Mouse (Mus musculus) midbrain, embryonic 14.5 days (tissue): Measurements from ENCODE around the gene Cdk5rap3. TPM values are rescaled to one million over a fixed set of nuclear protein-coding genes. Genes with fewer than 3 reads are reported as not detected.

Experiments used
- ATAC-seq: fragments of 200-750 bp; cut with Nextera tagmentation; 2 replicates; pipeline ENCODE4 v1.8.0; 2017; ENCODE audit warnings: moderate number of reproducible peaks, moderate library complexity; ENCODE audit not compliant: low FRiP score, low TSS enrichment
- DNase-seq: peaks from one replicate; pipeline ENCODE4 v3.0.0-alpha.2; 2015
- H3K27ac ChIP-seq: fragments of 300-500 bp; sonication (generic); replicated peaks from 2 replicates; pipeline ENCODE4 v1.5.1; 2014; ENCODE audit warnings: mild to moderate bottlenecking, low read depth, low read length, moderate library complexity
- H3K27me3 ChIP-seq: fragments of 300-500 bp; sonication (generic); 2 replicates; pipeline ENCODE4 v1.6.1; 2014; ENCODE audit warnings: low read length, control low read depth, mixed read lengths; ENCODE audit not compliant: control insufficient read depth, insufficient read depth
- H3K36me3 ChIP-seq: fragments of 300-500 bp; sonication (generic); 2 replicates; pipeline ENCODE4 v1.6.1; 2014; ENCODE audit warnings: low read length, control low read depth; ENCODE audit not compliant: control insufficient read depth, insufficient read depth
- H3K4me1 ChIP-seq: fragments of 300-500 bp; sonication (generic); 2 replicates; pipeline ENCODE4 v1.6.1; 2014; ENCODE audit warnings: mild to moderate bottlenecking, antibody characterized with exemption, low read length, control low read depth; ENCODE audit not compliant: control insufficient read depth, insufficient read depth
- H3K4me2 ChIP-seq: fragments of 300-500 bp; sonication (generic); 2 replicates; pipeline ENCODE4 v1.6.1; 2014; ENCODE audit warnings: mild to moderate bottlenecking, low read length, moderate library complexity
- H3K4me3 ChIP-seq: fragments of 300-500 bp; sonication (generic); replicated peaks from 2 replicates; pipeline ENCODE4 v1.5.1; 2014; ENCODE audit warnings: low read depth, low read length
- H3K9ac ChIP-seq: fragments of 300-500 bp; sonication (generic); replicated peaks from 2 replicates; pipeline ENCODE4 v1.6.1; 2014; ENCODE audit warnings: mild to moderate bottlenecking, low read length, moderate library complexity
- H3K9me3 ChIP-seq: fragments of 300-500 bp; sonication (generic); 2 replicates; pipeline ENCODE4 v1.6.1; 2016; ENCODE audit warnings: low read length, control low read depth, mixed read lengths; ENCODE audit not compliant: control insufficient read depth
- WGBS: fragments of 180-500 bp; shearing (Covaris S2); extraction: QIAGEN DNeasy Blood & Tissue Kit; methylation state at CpG from one replicate; pipeline ENCODE4 v1.1.7; 2014; 5-methylcytosine and 5-hydroxymethylcytosine counted together
- polyA plus RNA-seq: library from polyadenylated mRNA; unstranded; fragments of >200 nt; fragmentation: Nextera tagmentation; extraction: Ambion mirVana; gene quantifications from 2 replicates; pipeline ENCODE4 v1.2.1, GENCODE M21; 2014

The Cdk5rap3 gene
- polyA plus RNA-seq, 1 experiment from 2014 or later: 85.2 TPM

DNA sequence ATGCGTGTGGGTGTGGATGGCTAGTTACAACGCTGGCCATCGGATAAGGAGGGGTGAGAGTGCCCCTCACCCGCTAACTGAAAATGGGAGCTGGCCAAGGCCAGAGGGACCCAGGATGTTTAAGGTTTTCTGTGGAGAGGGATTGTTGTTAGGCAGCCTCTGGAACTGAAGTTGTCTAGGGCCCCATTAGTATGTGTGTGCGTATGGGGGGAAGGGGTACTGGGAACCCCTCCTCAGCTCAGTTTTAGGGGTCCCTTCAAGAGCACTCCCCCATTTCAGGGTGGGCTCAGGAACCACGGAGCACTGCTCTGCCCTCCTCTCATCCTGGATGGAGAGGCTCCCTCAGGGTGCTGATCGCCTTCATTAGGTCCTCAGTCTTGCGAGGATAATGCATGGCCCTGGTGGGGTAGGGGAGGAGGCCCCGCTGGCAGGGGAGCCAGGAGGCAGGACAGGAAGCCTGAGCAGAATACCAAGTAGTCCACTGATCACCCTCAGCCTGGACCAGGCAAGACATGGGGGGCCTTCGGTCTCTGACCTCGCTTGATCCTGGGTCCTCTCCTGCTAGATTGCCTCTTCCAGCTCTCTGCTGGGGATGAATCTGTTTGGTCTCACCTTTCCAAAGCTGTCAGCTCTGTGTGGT, 23.0 kb downstream of the Cdk5rap3 start:
- Histone ChIP-seq H3K27me3 (no peaks in the 10 kb centered on the region), H3K36me3 (no peaks in the 10 kb centered on the region), H3K4me2 (no peak overlapping the region), H3K9ac (no peak overlapping the region; the same call in 1 of the 2 replicates), H3K27ac (peak overlapping the region; percentile 72), H3K4me1 (peaks cover 21% of the 10 kb centered on the region), H3K9me3 (no peaks in the 10 kb centered on the region), H3K4me3 (no peak overlapping the region)
- no peak for ATAC-seq
- WGBS: 41% methylated on average over 11 of the region's 11 CpGs
- peak; percentile 57 for DNase-seq

DNA sequence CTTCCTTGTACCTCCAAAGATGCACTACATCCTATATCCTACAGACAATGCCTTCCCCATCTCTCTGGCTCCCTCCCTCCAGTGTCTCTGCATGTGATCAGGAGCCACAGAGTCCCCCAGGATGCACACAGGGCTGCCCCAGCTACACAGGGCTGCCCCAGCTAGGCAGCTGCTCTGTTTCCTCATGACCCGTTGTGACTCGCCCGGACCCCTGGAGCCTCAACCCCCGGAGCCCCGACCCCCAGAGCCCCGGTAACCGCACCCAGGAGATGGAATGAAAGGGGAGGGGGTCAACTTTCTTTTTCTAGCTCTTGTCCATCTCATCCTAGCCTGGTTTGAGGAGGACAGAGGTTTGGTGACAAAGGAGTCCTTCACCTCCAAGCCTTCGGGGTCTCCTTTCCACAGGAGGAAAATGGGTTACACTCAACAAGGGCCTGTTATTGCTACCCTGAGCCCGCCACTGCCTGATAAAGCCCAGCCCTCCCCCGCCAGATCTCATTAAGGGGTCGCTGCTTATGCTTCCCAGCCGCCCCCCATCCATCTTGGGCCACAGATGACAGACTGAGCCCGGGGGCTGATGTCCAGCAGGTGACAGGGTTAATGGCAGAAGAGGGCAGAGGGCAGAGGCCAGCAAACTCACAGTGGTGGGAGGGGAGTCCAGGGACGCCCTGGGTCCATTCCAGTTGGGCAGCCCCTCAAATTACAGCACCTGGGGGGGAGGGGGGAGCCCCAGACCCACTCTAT, 24.3 kb downstream of the Cdk5rap3 start:
- no peaks in the 10 kb centered on the region for H3K9me3 ChIP-seq
- no peaks in the 10 kb centered on the region for H3K36me3 ChIP-seq
- 48% methylated on average over 14 of the region's 14 CpGs for WGBS
- H3K4me2 ChIP-seq: no peak overlapping the region
- DNase-seq: no peak
- no peak overlapping the region for H3K9ac ChIP-seq
- ATAC-seq: no peak
- no peak overlapping the region for H3K4me3 ChIP-seq
- no peak overlapping the region for H3K27ac ChIP-seq
- H3K27me3 ChIP-seq: no peaks in the 10 kb centered on the region
- peaks cover 11% of the 10 kb centered on the region for H3K4me1 ChIP-seq

DNA sequence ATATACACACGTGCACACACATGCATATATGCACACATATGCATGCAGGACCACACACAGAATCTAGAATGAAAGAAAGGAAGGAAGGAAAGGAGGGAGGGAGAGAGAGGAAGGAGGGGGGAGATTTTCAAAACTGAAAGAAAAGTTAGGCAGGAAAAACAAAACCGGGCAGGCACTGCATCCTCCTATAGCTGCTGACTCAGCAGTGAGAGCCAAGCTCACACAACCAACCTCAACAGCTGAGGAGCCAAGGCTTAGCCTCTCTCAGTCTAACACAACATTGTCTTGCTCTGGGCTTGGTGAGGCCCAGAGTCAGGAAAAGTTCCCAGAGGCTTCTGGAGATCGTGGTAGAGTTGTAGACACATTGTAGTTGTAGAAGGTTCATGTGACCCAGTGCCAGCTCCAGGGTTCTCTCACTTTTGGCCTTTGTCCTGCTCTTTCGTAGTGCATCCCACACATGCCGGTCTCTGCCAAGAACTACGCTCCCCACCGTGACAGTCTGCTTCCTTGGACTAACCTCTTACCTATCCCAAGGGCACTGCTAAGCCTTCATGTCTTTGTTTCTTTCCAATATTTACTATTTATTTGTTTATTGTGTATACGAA, 29.3 kb downstream of the Cdk5rap3 start:
- Histone ChIP-seq H3K27ac (peak overlapping the region; percentile 85), H3K4me1 (peaks cover 24% of the 10 kb centered on the region), H3K36me3 (no peaks in the 10 kb centered on the region), H3K4me2 (no peak overlapping the region), H3K9me3 (no peaks in the 10 kb centered on the region), H3K27me3 (no peaks in the 10 kb centered on the region), H3K9ac (no peak overlapping the region), H3K4me3 (no peak overlapping the region)
- ATAC-seq (no peak), DNase-seq (no peak)
- 89% methylated on average over 8 of the region's 8 CpGs for WGBS

DNA sequence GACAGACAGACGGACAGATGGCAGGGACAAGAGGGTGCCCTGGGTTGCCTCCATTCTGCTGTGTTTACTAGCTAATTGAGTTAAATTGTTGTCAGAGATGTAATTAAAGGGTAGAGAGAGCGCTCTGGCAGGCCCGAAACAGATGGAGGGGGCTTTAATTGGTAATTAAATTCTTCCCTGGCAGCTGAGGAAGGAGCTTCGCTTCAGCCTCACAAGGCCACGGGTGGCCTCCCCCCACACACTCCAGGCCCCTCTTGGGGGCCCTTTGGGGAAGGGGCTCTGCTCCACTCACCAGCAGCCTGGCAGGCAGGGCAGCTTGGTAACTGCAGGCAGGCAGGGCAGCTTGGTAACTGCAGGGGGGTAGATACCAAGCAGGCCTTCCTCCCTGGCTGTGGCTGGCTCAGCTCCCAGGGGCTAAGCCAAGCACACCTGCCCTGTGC, 30.4 kb downstream of the Cdk5rap3 start:
- ATAC-seq (peak; percentile 84), DNase-seq (peak; percentile 74)
- no peaks in the 10 kb centered on the region for H3K9me3 ChIP-seq
- H3K4me1 ChIP-seq: peaks cover 24% of the 10 kb centered on the region
- peak overlapping the region; percentile 27 for H3K9ac ChIP-seq
- no peaks in the 10 kb centered on the region for H3K36me3 ChIP-seq
- no peak overlapping the region for H3K4me2 ChIP-seq
- peak overlapping the region; percentile 85 for H3K27ac ChIP-seq
- WGBS: 9% methylated on average over 5 of the region's 5 CpGs
- no peak overlapping the region for H3K4me3 ChIP-seq
- H3K27me3 ChIP-seq: no peaks in the 10 kb centered on the region

DNA sequence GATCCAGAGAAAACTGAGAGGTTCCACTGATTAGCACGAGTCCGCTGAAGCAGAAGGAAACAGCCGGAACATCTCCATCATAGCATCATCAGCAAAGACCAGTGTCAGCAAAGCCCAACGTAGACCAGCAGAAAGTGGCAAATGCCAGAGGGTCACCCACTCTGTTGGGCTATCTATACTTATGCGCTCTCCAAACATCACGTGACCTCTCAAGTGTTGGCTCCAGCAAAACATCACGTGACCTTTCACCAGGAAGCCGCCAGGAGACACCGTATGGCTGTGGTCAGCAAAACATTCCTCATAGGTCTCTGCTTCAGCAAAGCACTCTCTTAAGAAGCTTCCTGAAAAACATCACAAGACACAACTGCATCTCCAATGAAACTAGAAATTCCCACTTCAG, 36.0 kb downstream of the Cdk5rap3 start:
- H3K9ac ChIP-seq: no peak overlapping the region
- no peaks in the 10 kb centered on the region for H3K9me3 ChIP-seq
- no peak for DNase-seq
- ATAC-seq: no peak
- no peak overlapping the region for H3K27ac ChIP-seq
- H3K4me1 ChIP-seq: peaks cover 44% of the 10 kb centered on the region
- H3K4me3 ChIP-seq: no peak overlapping the region
- no peaks in the 10 kb centered on the region for H3K27me3 ChIP-seq
- H3K4me2 ChIP-seq: no peak overlapping the region
- 94% methylated on average over 9 of the region's 9 CpGs for WGBS
- H3K36me3 ChIP-seq: no peaks in the 10 kb centered on the region

DNA sequence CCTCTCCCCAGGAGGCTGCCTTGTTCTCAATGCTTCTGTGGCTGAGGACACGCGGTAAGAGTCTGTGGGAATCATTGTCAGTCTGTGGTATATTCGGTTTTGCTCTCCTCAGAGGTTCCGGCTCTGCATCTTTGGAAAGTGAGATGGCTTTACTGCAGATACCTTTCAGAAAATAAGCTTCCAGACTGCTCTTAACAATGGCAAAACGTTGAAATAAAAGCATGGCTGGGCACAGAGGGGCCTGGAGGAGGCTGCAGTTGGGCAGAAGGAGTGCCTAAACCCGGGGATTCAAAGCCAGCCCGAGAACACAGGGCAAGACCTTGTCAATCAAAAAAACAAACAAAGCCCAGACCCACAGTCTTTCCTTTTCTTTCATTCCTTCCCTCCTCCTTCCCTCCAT, 36.9 kb downstream of the Cdk5rap3 start:
- Histone ChIP-seq H3K4me3 (no peak overlapping the region), H3K9ac (no peak overlapping the region), H3K27me3 (no peaks in the 10 kb centered on the region), H3K4me1 (peaks cover 46% of the 10 kb centered on the region), H3K27ac (peak overlapping the region; percentile 100), H3K36me3 (no peaks in the 10 kb centered on the region), H3K4me2 (no peak overlapping the region), H3K9me3 (no peaks in the 10 kb centered on the region)
- ATAC-seq (no peak), DNase-seq (peak; percentile 44)
- WGBS: 5% methylated on average over 7 of the region's 7 CpGs

DNA sequence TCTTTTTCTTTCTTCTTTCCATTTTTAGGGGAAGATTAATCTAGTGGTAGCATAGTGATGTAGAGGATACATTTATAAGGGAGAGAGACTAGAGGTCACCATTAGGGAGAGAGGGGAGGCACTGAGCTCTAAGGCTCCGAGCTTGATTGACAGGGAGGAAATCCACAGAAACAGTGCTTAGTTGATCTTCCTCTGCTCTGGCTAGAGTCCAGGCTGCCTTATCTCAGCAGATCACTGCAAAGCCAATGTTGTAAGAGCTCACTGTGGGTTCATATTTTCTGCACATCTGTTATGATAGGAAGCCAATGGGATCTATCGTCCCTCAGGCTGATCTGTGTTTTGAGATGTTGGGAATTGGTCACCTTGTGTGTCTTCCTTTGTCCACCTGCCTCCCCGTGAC, 37.6 kb downstream of the Cdk5rap3 start:
- Histone ChIP-seq H3K27me3 (no peaks in the 10 kb centered on the region), H3K9ac (no peak overlapping the region), H3K4me2 (no peak overlapping the region), H3K4me1 (peaks cover 53% of the 10 kb centered on the region), H3K9me3 (no peaks in the 10 kb centered on the region), H3K4me3 (no peak overlapping the region), H3K27ac (peak overlapping the region; percentile 100), H3K36me3 (no peaks in the 10 kb centered on the region)
- ATAC-seq (no peak), DNase-seq (peak; percentile 18)
- WGBS: 15% methylated on average over 3 of the region's 3 CpGs

DNA sequence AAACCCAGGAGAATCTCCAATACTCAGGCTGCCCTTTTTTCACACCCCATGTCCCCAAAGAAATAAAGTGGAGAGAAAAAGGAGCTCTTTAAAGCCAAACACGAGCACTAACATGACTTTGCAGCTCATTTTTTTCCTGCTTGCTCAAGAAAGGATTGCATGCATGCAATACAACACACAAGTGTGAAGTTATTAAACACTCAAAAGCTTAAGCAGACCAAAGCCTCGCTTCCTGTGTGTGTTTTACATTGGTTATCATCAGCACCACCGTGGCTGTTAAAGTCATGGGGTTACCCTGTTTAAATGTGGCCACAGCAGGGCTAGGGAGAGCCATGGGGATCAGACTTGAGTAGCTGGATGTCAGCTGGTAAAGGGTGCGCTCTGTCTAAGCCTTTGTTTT, 39.2 kb downstream of the Cdk5rap3 start:
- Histone ChIP-seq H3K4me2 (peak overlapping the region; percentile 54), H3K36me3 (no peaks in the 10 kb centered on the region), H3K27ac (peak overlapping the region; percentile 100), H3K27me3 (no peaks in the 10 kb centered on the region), H3K9me3 (no peaks in the 10 kb centered on the region), H3K4me3 (no peak overlapping the region), H3K9ac (peak overlapping the region; percentile 65), H3K4me1 (peaks cover 69% of the 10 kb centered on the region)
- 29% methylated on average over 4 of the region's 4 CpGs for WGBS
- ATAC-seq (no peak), DNase-seq (peak; percentile 52)
